Mouse (Mus musculus): ENCODE data around the gene Actn1. TPM values are rescaled to one million over a fixed set of nuclear protein-coding genes. Genes with fewer than 3 reads are reported as not detected.

The Actn1 gene
- polyA plus RNA-seq, 1 experiment from 2014 or later: 7.3 TPM

Other genes with a start within 250 kb of the Actn1 start
- 51.7 and 60.1 TPM in 2 replicates for gene Zfp36l1, start 147.4 kb downstream of the Actn1 start, polyA plus RNA-seq (2015; fragmentation: Nextera tagmentation; extraction: Ambion mirVana)
- 25.8 and 28.2 TPM in 2 replicates for gene Dcaf5, start 176.2 kb upstream of the Actn1 start, polyA plus RNA-seq (2015; fragmentation: Nextera tagmentation; extraction: Ambion mirVana)
- 54.8 and 58.4 TPM in 2 replicates for gene Exd2, start 202.7 kb upstream of the Actn1 start, polyA plus RNA-seq (2015; fragmentation: Nextera tagmentation; extraction: Ambion mirVana)

Measured in midbrain, embryonic 13.5 days (tissue).